Mouse (Mus musculus): ENCODE data around the gene Zfp524.
"Not testable (repeated sequence)": the region's sequence is repeated elsewhere in the genome, so short reads cannot be mapped to it uniquely, and the experiment has no call there.

Zfp524 gene

DNA sequence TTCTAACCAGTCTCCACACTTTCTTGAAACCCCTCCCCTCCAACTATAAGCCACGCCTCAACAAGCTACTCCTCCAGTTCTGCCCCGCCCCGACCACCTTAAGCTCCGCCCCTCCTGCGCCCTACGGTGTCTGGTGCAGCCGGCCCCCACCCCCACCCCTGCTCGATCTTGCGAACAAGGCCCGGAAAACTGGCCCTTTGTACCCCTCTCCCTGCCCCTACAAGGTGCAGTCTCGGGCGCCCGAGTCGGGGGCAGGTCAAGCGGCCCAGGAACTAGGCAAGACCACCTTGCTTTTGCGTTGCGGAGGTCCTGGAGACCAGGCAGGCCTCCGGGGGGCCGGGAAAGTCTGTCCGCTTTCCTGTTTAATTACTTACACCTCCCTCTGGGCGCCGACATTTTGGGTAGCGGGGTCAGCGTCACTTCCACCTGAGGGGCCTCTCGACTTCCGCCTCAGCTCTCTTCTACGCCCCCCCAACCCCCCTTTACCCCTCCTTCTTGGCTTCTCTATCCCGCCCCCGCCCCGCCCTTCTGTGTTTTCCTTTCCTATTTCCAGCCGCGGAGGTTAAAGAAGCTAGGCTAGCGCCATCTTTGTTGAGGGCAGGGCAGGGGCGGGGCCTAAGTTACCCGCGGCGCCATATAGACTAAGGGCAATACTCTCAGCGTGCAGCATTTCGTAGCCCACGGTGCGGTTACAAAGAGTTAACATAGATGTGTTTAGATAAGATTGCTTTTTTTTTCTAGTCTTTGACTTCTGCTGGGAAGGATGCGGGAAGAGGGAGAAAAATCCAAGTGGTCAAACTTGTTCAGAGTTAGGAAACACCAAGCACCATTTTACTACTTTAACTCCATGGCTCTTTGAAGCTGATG lies at the start of gene Zfp524, which contains the start of gene Fiz1:
Gene Zfp524 (plus strand): TSS at position 165 of the 867 bp plus-strand sequence.
Gene Fiz1 (minus strand): TSS at position 447 of the 867 bp plus-strand sequence.
- peak; percentile 96 for DNase-seq (ENCODE audit: low spot score)

DNA sequence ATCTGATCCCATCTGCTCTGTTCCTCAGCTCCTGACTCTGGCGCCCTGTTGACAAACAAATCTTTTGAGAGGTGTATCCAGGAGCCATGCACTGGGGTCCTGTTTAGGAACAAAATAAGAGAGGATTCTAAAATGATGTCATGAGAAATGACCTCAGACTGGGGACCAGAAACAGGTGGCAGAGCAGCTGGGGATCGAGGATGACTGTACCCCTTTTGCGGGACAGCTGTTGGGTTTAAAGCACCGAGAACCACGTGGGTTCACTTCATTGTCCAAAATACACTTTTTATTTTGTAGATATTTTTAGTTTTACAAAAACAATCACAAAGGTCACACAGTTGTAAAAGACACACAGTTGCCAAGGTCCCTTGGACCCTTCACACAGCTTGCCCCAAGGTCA lies 49.2 kb upstream of the Zfp524 start:
- DNase-seq (ENCODE audit: low spot score): no peak

DNA sequence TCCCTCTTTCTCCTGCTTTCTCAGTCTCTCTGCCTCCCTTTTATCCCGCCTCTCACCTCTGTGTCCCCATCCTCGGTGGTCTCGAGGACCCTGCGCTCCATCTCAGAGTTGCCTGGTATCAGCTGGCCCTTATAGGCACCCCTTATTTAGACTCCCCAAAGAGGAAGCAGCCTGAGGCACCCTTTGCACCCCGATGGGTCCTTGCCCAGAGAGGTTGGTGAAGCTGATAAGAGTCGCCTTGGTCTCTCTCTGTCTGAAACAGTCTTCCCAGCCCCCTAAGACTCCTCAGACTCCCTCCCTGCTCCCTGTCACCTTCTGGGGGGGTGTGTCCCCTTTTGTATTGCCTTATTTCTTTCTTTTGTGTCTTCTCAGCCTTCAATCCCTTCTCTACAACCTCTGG lies 43.1 kb upstream of the Zfp524 start, which contains the start of gene Sbk3:
Gene Sbk3 (minus strand): TSS at position 101 of the 400 bp plus-strand sequence.
- no peak for DNase-seq (ENCODE audit: low spot score)

DNA sequence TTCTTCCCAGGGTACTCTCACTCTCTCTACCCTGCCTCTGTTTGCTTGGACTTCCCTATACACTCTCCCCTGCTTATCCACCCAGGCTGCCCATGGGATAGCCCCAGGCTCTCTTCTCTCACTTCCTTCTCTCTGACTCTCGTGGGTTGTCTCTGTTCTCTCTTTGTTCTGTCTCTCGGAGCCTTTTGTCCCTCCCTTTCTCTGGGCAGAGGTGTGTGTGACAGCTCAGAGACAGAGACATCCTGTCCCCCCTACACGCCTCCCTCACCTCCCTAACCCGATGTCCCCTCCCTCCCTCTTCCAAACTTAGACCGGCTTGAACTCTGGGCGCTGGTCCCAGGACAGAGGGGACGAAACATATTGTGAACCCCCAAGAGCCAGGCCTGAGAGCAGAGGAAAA lies 42.5 kb upstream of the Zfp524 start:
- no peak for DNase-seq (ENCODE audit: low spot score)

DNA sequence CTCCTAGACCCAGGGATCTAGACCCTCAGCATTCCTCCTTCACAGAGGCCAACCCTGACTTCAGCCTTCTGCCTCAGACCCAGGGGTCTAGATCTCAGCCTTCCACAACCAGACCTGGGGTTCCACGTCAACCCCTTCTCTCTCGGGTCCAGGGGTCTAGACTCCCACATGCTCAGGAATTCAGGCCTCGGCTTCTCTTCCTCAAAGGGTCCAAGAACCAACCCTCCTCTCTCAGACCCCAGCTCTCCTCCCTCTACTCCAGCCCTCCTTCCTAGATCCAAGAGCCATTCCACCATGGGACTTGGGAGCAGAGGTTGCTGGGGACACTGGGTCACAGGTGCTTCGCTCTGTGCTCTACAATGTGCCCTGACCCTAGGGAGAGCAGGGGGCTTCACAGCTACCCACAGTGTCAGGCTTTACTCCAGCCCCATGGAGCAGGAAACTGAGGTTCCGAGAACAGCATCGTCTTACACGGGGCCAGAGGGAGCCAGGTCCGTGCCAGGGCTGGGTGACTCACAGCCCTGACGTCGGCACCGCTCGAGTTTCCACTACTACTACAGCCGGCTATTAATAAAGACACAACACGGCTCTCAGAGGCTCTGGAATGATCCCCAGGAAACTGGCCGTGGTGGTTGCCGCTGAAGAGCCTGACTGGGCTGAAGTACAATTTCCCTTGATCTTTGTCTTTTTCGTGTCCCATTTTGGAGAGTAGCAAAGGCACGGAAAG lies 41.7 kb upstream of the Zfp524 start:
- no peak for DNase-seq (ENCODE audit: low spot score)

DNA sequence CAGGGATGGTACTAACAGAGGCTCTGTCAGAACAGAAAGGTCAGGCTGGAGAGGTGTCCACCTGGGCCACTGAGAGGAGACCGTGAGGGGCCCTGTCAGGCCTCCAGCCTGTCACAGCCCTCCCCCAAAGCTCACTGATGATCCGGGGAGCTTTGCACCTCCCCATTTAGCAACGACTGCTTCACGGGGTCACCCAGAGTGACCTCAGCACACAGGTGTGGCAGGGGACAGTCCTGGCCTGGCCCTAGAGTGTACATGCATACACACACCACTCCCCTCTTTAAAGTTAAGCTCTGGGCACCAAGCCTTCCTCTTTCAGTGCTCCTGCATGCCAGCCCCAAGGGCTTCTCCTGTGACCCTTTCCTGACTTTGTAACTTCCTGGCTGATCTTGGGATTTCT lies 38.8 kb upstream of the Zfp524 start:
- DNase-seq (ENCODE audit: low spot score): no peak

DNA sequence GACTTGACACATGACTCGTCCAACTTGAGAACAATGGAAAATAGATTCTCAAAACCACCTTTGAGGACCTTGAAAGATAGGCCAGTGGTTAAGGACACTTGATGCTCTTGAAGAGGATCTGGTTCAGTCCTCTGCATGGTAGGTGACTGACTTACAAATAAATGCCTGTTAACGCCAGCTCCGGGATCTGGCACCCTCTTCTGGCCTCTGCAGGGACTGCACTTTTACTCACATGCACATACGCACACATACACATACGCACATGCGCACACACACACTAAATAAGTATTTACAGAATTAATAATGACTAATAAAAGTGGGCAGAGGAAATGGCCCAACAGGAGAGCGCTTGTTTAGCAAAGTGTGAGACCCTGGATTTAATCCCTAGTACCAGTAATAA lies 37.4 kb upstream of the Zfp524 start:
- no peak for DNase-seq (ENCODE audit: low spot score)

DNA sequence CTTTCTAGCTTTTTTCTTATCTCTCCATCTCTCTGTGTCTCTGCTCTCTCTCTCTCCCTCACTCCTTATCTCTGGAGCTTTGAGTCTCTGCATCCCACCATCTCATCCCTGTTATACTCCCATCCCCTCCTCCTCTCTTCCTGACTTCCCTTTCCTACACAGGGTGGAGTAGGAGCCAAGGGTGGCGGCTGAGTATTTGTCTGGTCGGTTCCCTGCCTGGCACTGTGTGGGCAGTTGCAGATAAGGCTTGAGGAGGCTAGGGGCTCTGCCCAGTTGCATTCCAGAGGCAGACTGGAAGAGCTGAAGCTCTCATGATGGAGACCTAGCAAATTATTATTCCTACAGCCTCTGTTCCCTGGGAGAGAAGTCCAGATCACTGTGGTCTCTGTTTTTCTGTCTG lies 26.0 kb upstream of the Zfp524 start:
- DNase-seq (ENCODE audit: low spot score): no peak

DNA sequence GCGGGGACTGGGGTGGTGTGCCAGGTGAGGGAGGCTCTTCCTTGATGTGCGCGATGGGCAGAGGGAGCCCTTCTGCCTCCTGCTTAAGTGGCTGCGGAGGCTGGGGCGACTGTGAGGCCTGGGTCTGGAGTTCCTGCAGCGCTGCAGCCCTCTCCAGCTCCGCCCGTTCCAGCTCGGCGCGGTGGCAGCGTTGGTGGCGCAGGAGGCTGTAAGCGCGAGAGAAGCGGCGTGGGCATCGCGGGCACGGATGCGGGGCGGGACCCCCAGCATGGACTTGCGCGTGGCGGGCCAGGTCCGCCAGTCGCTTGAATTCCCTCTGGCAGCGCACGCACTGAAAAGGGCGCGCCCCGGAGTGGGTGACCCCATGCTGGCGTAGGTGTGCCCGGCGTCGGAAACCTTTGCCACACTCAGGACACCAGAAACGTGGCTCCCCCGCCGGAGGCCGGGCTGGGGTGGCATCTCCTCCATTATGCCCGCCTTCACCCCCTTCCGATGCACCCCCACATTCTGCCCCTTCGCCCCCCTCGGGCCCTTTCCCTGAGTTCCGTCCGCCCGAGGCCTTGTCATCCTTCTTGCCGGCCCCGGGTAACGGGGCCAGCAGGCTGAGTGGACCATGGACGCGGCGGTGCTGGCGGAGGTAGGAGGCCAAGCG lies 20.7 kb upstream of the Zfp524 start:
- no peak for DNase-seq (ENCODE audit: low spot score)

DNA sequence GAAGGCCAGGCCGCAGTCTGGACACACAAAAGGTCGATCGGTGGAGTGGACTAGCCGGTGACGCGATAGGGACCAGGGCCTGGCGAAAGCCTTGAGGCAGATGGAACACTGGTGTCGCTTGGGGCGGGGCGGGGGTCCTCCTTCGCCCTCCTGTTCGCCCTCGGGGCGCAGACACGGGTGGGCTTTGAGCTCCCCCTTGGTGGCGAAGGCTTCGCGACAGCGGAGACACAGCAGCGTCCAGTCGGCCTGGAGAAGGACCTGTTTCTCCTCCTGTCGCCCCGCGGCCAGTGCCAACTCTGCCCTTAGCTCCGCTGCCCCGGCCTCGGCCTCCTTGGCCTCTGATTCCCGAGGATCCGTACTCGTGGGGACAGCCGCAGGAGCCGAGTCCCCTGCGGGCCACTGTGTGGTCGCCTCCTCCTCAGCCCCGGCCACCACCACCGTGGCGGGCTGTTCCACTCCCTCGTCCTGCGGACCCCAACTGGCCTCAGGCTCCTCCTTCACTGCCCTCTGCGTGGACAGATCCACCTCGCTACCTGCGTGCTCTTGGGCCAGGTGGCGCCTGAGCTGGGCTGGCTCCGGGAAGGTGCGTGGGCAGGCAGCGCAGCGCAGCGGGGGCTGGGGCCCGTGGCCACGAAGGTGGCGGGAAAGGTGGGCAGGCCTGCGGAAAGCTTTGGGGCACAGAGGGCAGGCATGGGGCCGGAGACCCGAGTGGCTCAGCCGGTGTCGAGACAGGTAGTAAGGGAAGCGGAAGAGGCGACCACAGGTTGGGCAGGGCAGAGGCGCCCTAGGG lies 20.0 kb upstream of the Zfp524 start:
- DNase-seq (ENCODE audit: low spot score): no peak

DNA sequence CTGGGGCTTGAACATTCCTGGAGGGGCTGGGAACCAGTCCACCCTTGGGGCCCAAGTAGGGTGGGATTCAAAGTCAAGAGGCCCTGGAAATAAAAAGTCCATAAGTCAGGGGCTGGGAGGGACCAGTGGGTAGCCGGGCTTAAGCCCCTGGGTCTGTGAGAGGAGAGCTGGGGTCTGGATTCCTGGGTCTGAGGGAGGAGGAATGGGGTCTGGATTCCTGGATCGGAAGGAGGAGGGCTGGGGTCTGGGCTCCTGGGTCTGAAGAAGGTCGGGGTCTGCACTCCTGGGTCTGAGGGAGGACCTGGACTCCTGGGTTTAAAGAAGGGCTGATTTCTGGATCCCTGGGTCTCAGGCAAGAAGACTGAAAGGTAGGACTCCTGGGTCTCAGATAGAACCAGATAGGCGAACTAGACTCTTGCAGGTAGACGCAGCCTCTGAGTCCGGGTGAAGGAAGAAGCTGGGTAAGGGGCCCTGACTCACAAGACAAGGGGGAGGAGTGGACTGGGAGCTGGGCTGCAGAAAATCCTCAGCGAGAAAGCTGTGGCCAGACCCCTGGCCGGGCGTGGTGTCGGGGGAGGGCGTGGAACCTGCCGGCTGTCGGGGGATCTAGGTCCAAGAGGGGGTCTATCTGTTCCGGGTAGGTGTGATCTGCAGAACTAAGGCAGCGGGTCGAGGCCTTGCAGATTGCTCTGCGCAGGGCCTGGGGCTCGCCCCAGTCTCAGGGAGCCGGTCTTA lies 18.8 kb upstream of the Zfp524 start:
- no peak for DNase-seq (ENCODE audit: low spot score)

DNA sequence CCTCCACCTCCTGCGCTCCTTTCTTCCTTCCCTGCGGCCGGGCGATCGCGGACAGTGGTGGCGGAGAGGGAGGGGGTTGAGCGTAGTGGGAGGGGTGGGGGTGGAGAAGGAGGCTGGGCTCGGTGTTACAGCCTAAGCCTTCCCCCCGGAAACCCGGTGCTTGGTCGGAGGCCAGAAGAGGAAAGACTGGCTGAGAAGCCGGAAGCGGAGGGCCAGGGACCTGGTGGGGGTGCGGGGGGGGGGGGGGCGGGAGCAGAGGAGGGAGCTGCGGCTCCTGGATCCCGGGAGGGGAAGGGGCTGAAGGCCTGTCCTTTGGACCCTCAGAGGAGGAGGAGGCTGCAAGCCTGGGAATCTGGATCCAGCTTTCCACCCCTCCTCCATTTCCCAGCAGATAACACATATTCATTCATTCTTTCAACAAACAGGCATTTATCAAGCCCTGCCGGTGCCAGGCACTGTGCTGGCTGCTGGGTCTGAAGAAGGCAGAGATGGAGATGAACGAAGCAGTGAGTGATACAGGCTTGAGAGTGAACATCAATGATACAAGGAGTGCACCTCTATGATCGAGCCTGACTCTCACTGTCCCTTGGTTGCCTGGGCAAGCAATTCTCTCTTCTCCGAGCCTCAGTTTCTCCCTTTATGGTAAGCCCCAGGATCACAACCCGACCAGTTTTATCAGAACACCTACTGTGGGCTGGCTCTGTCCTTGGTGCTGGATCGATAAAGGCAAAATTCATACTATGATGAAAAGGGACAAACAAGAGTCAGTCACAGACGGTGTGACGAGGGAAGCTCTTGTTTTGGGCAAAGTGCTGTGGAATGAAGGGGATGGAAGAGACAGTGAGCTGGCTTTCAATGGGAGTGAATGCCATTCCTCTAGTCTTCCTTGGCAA lies 18.0 kb upstream of the Zfp524 start, which contains the start of gene Zfp579:
Gene Zfp579 (minus strand): TSS at position 156 of the 893 bp plus-strand sequence.
- DNase-seq (ENCODE audit: low spot score): no peak

DNA sequence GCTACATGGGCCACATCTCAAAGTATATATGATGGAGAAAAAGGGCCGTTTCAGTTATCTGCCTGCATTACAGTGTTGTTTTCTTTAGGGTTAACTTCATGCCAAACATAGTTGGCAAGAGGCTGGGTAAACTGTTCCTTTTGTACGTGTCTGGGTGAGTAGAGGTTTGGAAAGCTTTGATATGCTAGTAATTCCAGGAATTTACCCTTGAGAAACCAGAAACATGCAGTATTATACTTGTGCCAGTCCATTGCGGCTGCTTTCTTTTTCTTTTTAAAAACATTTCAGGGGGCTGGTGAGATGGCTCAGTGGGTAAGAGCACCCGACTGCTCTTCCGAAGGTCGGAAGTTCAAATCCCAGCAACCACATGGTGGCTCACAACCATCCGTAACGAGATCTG lies 17.3 kb upstream of the Zfp524 start:
- DNase-seq (ENCODE audit: low spot score): no peak

DNA sequence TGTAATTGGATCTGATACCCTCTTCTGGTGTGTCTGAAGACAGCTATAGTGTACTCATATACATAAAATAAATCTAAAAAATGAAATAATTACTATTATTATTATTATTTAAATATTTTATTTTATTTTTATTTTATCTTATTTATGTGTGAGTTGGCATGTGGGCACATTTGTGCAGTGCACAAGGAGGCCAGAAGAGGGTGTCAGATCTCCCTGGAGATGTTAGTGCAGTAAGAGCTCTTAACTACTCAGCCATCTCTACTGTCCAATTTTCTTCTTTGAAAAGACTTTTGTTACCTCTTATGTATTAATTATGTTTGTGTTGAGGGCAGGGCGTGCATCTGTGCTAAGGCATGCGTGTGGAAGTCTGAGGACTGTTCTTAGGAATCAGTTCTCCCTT lies 14.3 kb upstream of the Zfp524 start:
- DNase-seq (ENCODE audit: low spot score): no peak

DNA sequence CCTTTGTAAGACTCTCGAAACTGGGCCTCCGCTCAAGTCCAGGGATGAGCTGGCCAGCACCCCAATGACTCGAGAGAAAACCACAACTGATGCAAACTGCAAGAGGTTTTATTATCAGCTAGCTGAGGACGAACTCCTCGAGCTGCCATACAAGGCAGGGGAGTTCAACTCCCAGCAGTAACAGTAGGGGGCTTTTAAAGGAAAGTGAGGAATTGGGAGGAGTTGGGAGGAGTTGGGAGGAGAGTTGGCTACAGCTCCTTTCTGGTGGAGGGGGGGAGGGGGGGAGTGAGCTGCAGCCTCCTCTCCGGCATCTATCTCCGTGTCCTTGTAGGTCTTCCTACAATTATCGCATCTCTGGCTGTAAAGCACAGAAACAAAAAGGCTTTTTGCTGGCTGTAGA lies 11.3 kb upstream of the Zfp524 start:
- not testable (repeated sequence) for DNase-seq (ENCODE audit: low spot score)

DNA sequence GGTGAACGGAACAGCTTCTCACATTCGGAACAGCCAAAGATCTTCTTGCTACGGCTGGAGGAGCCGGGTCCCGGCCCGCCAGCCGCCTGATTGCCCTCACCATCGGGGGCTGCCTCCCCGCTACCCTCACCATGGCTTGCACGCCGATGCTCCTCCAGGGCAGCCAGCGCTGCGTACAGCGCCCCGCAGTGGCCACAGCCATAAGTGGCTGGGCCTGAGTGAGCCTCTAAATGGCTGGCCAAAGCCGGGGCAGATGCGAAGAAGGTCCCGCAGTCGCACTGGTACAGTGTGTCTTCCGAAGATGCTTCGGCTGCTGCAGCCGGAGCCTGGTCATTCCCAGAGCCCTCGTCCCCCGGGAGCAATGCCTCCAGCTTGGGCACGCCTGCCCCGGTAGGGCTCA lies 6.0 kb upstream of the Zfp524 start:
- no peak for DNase-seq (ENCODE audit: low spot score)

DNA sequence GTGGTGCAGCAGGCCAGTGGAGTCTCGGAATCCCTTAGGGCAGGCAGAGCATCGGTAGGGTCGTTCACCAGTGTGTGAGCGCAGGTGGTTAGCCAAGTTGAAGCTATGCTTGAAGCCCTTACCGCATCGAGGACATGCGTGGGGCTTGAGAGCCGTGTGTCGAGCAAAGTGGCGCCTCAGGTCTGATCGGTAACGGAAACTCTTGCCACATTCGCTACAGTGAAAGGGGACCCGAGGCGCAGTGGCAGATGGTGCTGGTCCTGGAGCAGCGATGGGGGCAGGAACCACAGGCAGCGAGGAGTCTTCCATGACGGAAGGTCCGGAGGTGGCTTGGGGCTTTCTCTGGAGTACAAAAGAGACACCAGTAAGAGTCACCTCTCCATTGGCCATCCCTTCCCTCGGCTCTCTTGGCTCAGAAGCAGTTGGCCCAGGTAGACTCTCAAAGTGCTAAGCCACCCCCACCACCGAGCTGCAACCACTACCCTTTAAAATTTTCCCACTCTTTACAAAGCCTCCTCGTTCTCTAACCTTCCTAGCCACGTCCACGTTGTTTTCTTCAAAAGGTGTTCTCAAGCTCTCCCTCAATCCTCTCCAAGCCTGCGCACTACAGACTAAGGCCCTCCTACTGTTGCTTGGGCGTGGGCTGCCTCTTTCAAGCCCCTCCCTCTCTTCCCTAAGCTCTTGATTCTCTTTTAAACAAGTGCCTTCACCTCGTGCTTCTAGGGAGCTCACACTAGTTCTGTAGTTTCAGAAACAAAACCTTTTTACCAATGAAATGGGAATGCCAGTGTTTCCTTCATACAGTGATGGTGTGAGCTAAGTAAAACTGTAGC lies 1.3 kb upstream of the Zfp524 start:
- DNase-seq (ENCODE audit: low spot score): no peak

DNA sequence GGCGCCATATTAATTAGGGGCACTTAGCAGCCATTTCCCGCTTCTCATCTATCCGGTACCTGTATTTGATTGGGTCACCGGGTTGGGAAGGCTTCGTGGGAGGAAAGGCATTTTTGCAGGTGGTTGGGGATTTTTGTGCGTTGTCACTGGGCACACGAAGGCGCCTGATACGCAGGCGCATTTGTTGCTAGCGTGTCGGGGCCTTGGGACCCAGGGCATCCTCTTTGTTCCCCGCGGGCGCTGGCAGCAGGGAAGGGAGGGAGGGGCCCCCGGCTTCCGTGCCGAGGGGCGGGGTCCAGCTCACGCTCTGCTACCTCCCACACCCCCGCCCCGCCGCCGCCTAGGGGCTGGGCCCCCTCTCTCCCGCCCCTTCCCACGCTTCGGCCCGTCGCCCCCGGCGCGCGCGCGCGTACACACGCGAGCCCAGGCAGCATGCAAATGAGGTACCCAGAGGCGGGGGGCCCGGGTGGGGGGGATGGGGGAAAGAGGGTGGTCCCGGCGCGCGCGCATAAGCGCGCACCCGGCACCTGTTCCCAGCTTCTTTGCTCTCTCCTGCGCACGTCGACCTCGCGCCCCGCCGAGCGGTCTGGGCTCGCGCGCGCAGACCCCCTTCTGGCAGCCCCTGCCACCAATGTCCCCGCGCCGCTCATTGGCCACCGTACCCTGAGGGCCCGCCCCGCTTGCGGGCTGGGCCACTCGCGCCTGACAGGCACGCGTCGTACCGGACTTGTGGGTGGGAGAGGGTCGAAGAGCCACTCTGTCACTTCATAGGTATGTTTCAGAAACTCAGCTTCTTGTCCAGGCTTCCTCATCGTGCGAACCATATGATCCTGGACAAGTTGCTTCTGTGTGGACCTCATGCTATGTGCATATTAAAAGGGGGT lies 1.1 kb downstream of the Zfp524 start, which contains the start of gene Gm44973:
Gene Gm44973 (plus strand): TSS at position 379 of the 884 bp plus-strand sequence.
- DNase-seq (ENCODE audit: low spot score): peak; percentile 91

Measured in left cerebral cortex, adult 11 months (tissue).